In genomic region chr4:39644849-39645248, GRCm38 (mm10) we compare ENCODE assay signal across 22 mouse cellular contexts.
DNase-seq lines count a peak whose midpoint lies in the region; ATAC-seq lines count a peak whose summit lies in the region.
"Had no signal": no experiment of that assay in that cellular context is flagged by ENCODE, and none has a peak within 500 bp of the region (broad histone marks: within the 10 kb centered on the region; RNA-seq: fewer than 3 reads in every experiment).

No protein-coding gene starts in this region.

- H3K4me3 ChIP-seq in forebrain, embryonic 16.5 days (replicated peaks; ENCODE audit: low read length), result no peak overlapping the region
- no peak overlapping the region for H3K4me3 ChIP-seq in midbrain, embryonic 15.5 days
- H3K4me3 ChIP-seq: embryonic facial prominence, embryonic 13.5 days; gastrocnemius, adult 2 months; heart, embryonic 12.5 days; hindbrain, embryonic 12.5 days; limb, embryonic 10.5 days; midbrain, embryonic 13.5 days had no signal

- no peak overlapping the region for H3K27ac ChIP-seq in forebrain, embryonic 16.5 days (ENCODE audit: low read length)
- H3K27ac ChIP-seq in midbrain, embryonic 15.5 days, result no peak overlapping the region
- H3K27ac ChIP-seq: embryonic facial prominence, embryonic 13.5 days; gastrocnemius, adult 2 months; hindbrain, embryonic 12.5 days; limb, embryonic 10.5 days; midbrain, embryonic 13.5 days had no signal

- 50% methylated on average over 5 of the region's 5 CpGs for WGBS in forebrain, embryonic 16.5 days
- WGBS in midbrain, embryonic 15.5 days, result 74% methylated on average over 5 of the region's 5 CpGs

- no peaks in the 10 kb centered on the region for H3K36me3 ChIP-seq in forebrain, embryonic 16.5 days (ENCODE audit: control insufficient read depth, insufficient read depth)
- no peaks in the 10 kb centered on the region for H3K36me3 ChIP-seq in midbrain, embryonic 15.5 days (replicated peaks)
- H3K36me3 ChIP-seq: embryonic facial prominence, embryonic 13.5 days; heart, embryonic 12.5 days; hindbrain, embryonic 12.5 days; limb, embryonic 10.5 days; midbrain, embryonic 13.5 days had no signal

- no peaks in the 10 kb centered on the region for H3K9me3 ChIP-seq in forebrain, embryonic 16.5 days (ENCODE audit: control insufficient read depth, low read length)
- no peaks in the 10 kb centered on the region for H3K9me3 ChIP-seq in midbrain, embryonic 15.5 days
- H3K9me3 ChIP-seq: embryonic facial prominence, embryonic 13.5 days; heart, embryonic 12.5 days; hindbrain, embryonic 12.5 days; limb, embryonic 10.5 days; midbrain, embryonic 13.5 days had no signal

- H3K27me3 ChIP-seq in forebrain, embryonic 16.5 days (replicated peaks; ENCODE audit: control insufficient read depth, insufficient read depth, low read length), result no peaks in the 10 kb centered on the region
- no peaks in the 10 kb centered on the region for H3K27me3 ChIP-seq in midbrain, embryonic 15.5 days (replicated peaks)
- H3K27me3 ChIP-seq: embryonic facial prominence, embryonic 13.5 days; heart, embryonic 12.5 days; hindbrain, embryonic 12.5 days; midbrain, embryonic 13.5 days had no signal

- no peak overlapping the region for H3K4me2 ChIP-seq in forebrain, embryonic 16.5 days (ENCODE audit: low read length)
- no peak overlapping the region for H3K4me2 ChIP-seq in midbrain, embryonic 15.5 days
- H3K4me2 ChIP-seq: embryonic facial prominence, embryonic 13.5 days; heart, embryonic 12.5 days; hindbrain, embryonic 12.5 days; midbrain, embryonic 13.5 days had no signal

- no peak overlapping the region for H3K9ac ChIP-seq in forebrain, embryonic 16.5 days (replicated peaks; ENCODE audit: low read depth, low read length)
- no peak overlapping the region for H3K9ac ChIP-seq in midbrain, embryonic 15.5 days
- H3K9ac ChIP-seq: embryonic facial prominence, embryonic 13.5 days; heart, embryonic 12.5 days; hindbrain, embryonic 12.5 days; liver, postnatal 0 days; midbrain, embryonic 13.5 days had no signal

- 0 out of 2 replicates have a peak, but pooled peaks cover 3% of the 10 kb centered on the region for H3K4me1 ChIP-seq in forebrain, embryonic 16.5 days (replicated peaks; ENCODE audit: control insufficient read depth, insufficient read depth, low read length)
- H3K4me1 ChIP-seq in midbrain, embryonic 15.5 days, result no peaks in the 10 kb centered on the region
- H3K4me1 ChIP-seq: embryonic facial prominence, embryonic 13.5 days; heart, embryonic 12.5 days; hindbrain, embryonic 12.5 days; limb, embryonic 10.5 days; midbrain, embryonic 13.5 days had no signal

- no peak for DNase-seq in frontal cortex, postnatal 25 days (ENCODE audit: low spot score in 2 of 2)
- peak; percentile 4 for DNase-seq in right cerebral cortex, adult 18-20 months
- no peak for DNase-seq in right cerebral cortex, postnatal 14 days
- DNase-seq in layer of hippocampus, adult 9-10 months (ENCODE audit: low spot score), result peak; percentile 15
- no peak for DNase-seq in urinary bladder, adult 18-20 months (ENCODE audit: low spot score in 2 of 2)
- DNase-seq: adrenal gland, adult 8-10 months; cerebellum, adult 8-10 months; gastrocnemius, adult 2 months; heart, postnatal 14 days; kidney, adult 8-10 months; kidney, postnatal 14 days; liver, postnatal 0 days; lung, postnatal 10 days; thymus, adult 18-20 months had no signal

- ATAC-seq in frontal cortex, adult (ENCODE audit: low TSS enrichment), result 0 out of 2 replicates have a peak, but pooled peaks have one; percentile 16
- peak; percentile 81 for ATAC-seq in forebrain, embryonic 16.5 days
- no peak for ATAC-seq in midbrain, embryonic 15.5 days (replicated peaks)
- ATAC-seq: liver, postnatal 0 days; midbrain, embryonic 13.5 days had no signal

Comparison
In these comparisons a context has a peak if more than half of its experiments do, and no peak if none do; other contexts are left out.
1. DNase-seq: peak in right cerebral cortex, adult 18-20 months (single experiment) and layer of hippocampus, adult 9-10 months (single experiment); none in frontal cortex, postnatal 25 days (0 of 2), right cerebral cortex, postnatal 14 days (single experiment) and urinary bladder, adult 18-20 months (0 of 2).